Mouse (Mus musculus): ENCODE data around the gene Prr3.

The Prr3 gene

GRCm38 (mm10) chr17:35972131-35972530, 7.9 kb downstream of the Prr3 start:
- no peak for TF ChIP-seq GATA4 (IDR thresholded peaks at IDR 0.05; ENCODE audit: insufficient replicate concordance, low read length)

- no peak for TF ChIP-seq GATA4 (IDR thresholded peaks at IDR 0.05; ENCODE audit: insufficient replicate concordance, low read length)
Observed at GRCm38 (mm10) chr17:35969418-35970389, 10.3 kb downstream of the Prr3 start, which contains the start of gene Abcf1. TSS of gene Abcf1 (minus strand) at chr17:35969761.

- no peak for TF ChIP-seq GATA4 (IDR thresholded peaks at IDR 0.05; ENCODE audit: insufficient replicate concordance, low read length)
Observed at GRCm38 (mm10) chr17:35967621-35968020, 12.4 kb downstream of the Prr3 start.

GRCm38 (mm10) chr17:35963279-35963678, 16.8 kb downstream of the Prr3 start:
- no peak for TF ChIP-seq GATA4 (IDR thresholded peaks at IDR 0.05; ENCODE audit: insufficient replicate concordance, low read length)

- no peak for TF ChIP-seq GATA4 (IDR thresholded peaks at IDR 0.05; ENCODE audit: insufficient replicate concordance, low read length)
Observed at GRCm38 (mm10) chr17:35958533-35959223, 21.4 kb downstream of the Prr3 start.

- TF ChIP-seq GATA4 (IDR thresholded peaks at IDR 0.05; ENCODE audit: insufficient replicate concordance, low read length): no peak
Observed at GRCm38 (mm10) chr17:35954665-35955064, 25.4 kb downstream of the Prr3 start.

GRCm38 (mm10) chr17:35939941-35940340, 40.1 kb downstream of the Prr3 start:
- no peak for TF ChIP-seq GATA4 (IDR thresholded peaks at IDR 0.05; ENCODE audit: insufficient replicate concordance, low read length)

- TF ChIP-seq GATA4 (IDR thresholded peaks at IDR 0.05; ENCODE audit: insufficient replicate concordance, low read length): no peak
Observed at GRCm38 (mm10) chr17:35939108-35939507, 40.9 kb downstream of the Prr3 start.

GRCm38 (mm10) chr17:35937700-35938348, 42.2 kb downstream of the Prr3 start:
- no peak for TF ChIP-seq GATA4 (IDR thresholded peaks at IDR 0.05; ENCODE audit: insufficient replicate concordance, low read length)

GRCm38 (mm10) chr17:35932608-35933007, 47.4 kb downstream of the Prr3 start:
- TF ChIP-seq GATA4 (IDR thresholded peaks at IDR 0.05; ENCODE audit: insufficient replicate concordance, low read length): no peak

GRCm38 (mm10) chr17:35930627-35931026, 49.4 kb downstream of the Prr3 start:
- no peak for TF ChIP-seq GATA4 (IDR thresholded peaks at IDR 0.05; ENCODE audit: insufficient replicate concordance, low read length)

- TF ChIP-seq GATA4 (IDR thresholded peaks at IDR 0.05; ENCODE audit: insufficient replicate concordance, low read length): no peak
Observed at GRCm38 (mm10) chr17:35929534-35929933, 50.5 kb downstream of the Prr3 start.

- no peak for TF ChIP-seq GATA4 (IDR thresholded peaks at IDR 0.05; ENCODE audit: insufficient replicate concordance, low read length)
Observed at GRCm38 (mm10) chr17:35927471-35927870, 52.6 kb downstream of the Prr3 start.

- TF ChIP-seq GATA4 (IDR thresholded peaks at IDR 0.05; ENCODE audit: insufficient replicate concordance, low read length): no peak
Observed at GRCm38 (mm10) chr17:35923281-35923680, 56.8 kb downstream of the Prr3 start.

GRCm38 (mm10) chr17:35922566-35922965, 57.5 kb downstream of the Prr3 start:
- TF ChIP-seq GATA4 (IDR thresholded peaks at IDR 0.05; ENCODE audit: insufficient replicate concordance, low read length): no peak
